Mouse (Mus musculus) neural tube, postnatal 0 days (tissue): ENCODE results near the gene Fpr3. TPM values are rescaled to one million over a fixed set of nuclear protein-coding genes. Genes with fewer than 3 reads are reported as not detected.

Experiments
- polyA plus RNA-seq: library from polyadenylated mRNA; unstranded; fragments of >200 nt; fragmentation: Nextera tagmentation; extraction: Ambion mirVana; gene quantifications from 2 replicates; pipeline ENCODE4 v1.2.1, GENCODE M21; 2015

Fpr3 gene
- not detected in 2 replicates for polyA plus RNA-seq

DNA sequence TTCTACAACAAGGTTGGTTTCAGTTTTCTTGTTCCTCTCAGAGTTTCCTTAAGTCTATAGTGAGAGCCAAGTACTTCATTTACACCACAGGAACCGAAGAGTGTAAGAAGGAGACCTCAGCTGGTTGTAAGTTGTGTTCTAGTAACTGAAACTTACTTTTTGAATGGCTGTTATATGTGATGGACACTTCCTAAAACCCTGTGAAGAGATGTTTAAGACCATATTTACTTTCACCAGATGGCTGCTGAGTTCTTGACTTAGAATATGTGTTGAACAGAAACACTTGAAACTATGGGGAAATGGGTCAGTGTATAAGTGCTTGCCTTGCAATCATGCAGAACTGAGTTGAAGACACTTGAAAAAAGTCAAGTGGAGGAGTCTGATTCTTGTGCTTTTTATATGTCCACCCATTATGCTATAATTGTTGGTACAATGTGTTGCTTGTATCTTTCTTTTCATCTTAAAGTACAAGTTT is at the start of gene Fpr3, which contains the start of gene Fpr2:
TSS of gene Fpr3 (plus strand) at position 79 of the 475 bp plus-strand sequence.
TSS of gene Fpr2 (plus strand) at position 51 of the 475 bp plus-strand sequence.

DNA sequence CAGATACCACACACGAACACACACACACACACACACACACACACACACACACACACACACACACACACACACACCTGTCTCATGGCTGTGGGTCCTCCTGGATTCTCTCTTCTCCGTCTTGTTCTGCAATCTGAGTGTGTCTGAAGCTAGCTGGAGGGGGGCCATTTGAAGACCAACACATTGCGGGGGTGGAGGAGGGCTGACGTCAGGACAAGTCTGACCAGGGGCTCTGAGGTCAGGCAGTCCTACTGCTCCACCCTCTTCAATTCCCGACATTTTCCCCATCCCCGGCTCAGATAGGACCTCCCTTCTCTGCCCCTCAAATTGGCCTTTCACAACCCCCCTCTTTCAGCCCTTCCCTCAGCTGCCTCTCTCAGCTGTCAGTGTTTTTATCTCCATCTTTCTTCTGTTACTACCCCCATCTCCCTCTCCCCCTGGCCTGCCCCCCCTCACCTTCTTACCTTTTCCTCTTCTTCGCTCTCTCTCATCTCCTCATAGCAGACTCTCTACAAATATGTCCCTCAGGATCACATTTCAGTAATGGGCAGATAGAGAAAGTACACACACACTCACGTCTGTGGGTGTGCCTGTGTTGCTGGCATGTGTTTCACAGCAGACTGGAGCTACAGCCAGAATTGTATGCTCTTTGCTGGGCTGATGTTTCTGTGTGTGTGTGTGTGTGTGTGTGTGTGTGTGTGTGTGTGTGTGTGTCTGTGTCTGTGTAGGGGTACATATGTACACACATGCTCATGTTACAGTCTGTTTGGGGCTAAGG is 32.4 kb upstream of the Fpr3 start, which contains the start of gene Has1:
TSS of gene Has1 (minus strand) at position 142 of the 775 bp plus-strand sequence.

DNA sequence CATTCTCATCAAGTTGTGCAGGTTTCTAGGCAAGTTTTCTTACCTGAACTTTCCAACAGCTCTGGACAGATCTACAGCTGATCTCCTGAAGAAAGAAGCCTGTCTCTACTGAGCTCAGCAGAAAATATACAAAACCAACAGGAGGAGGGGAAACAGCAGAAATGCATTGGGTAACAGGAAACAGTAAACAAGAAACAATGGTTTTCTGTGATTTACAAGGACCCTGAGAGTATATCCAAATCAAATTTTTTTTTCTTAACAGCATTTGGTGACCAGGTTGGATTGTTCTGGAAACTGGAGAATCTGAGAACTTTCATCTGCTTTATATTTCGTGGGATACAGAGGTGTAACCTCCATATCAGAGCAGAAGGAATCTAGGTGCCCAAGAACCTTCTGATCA is 3.8 kb upstream of the Fpr3 start, which contains the start of gene Fpr1:
TSS of gene Fpr1 (minus strand) at position 101 of the 400 bp plus-strand sequence.

Other genes with a start within 250 kb of the Fpr3 start
- not detected in 2 replicates for gene Vmn2r90, start 184.1 kb upstream of the Fpr3 start, polyA plus RNA-seq
- 19.3 and 25.4 TPM in 2 replicates for gene Spaca6, start 60.7 kb upstream of the Fpr3 start, polyA plus RNA-seq
- 2.5 and 2.6 TPM in 2 replicates for gene Has1, start 32.6 kb upstream of the Fpr3 start, polyA plus RNA-seq
- gene Fpr1, start 3.9 kb upstream of the Fpr3 start, polyA plus RNA-seq = 0.72 TPM in 1 of 2 replicates, not detected in the other
- gene Fpr2, start within 50 bp of the Fpr3 start, polyA plus RNA-seq = 0.41 and 1.1 TPM in 2 replicates
- gene Fpr-rs4, start 133.9 kb downstream of the Fpr3 start, polyA plus RNA-seq = not detected in 2 replicates
- not detected in 2 replicates for gene Vmn2r124, start 161.6 kb downstream of the Fpr3 start, polyA plus RNA-seq
- gene Vmn2r91, start 197.2 kb downstream of the Fpr3 start, polyA plus RNA-seq = not detected in 2 replicates